Mouse (Mus musculus): Measurements from ENCODE around the gene Ptpn3. TPM values are rescaled to one million over a fixed set of nuclear protein-coding genes. Genes with fewer than 3 reads are reported as not detected.

Ptpn3 gene
- polyA plus RNA-seq, 1 experiment from 2014 or later = 2.0 TPM

GRCm38 (mm10) chr4:57168277-57168676, 133.4 kb downstream of the Ptpn3 start:
- DNase-seq (ENCODE audit: low spot score) = no peak
- no peaks in the 10 kb centered on the region for H3K9me3 ChIP-seq
- 0 out of 2 replicates have a peak, but pooled peaks cover 11% of the 10 kb centered on the region for H3K4me1 ChIP-seq
- no peaks in the 10 kb centered on the region for H3K36me3 ChIP-seq (replicated peaks)
- H3K4me3 ChIP-seq = no peak overlapping the region
- H3K27ac ChIP-seq (replicated peaks) = no peak overlapping the region
- 80% methylated on average over 1 of the region's 1 CpGs for WGBS
- no peaks in the 10 kb centered on the region for H3K27me3 ChIP-seq (replicated peaks; ENCODE audit: low read depth, poor library complexity, severe bottlenecking)

- DNase-seq (ENCODE audit: low spot score) = no peak
- no peak overlapping the region for H3K4me3 ChIP-seq
- H3K27me3 ChIP-seq (replicated peaks; ENCODE audit: low read depth, poor library complexity, severe bottlenecking) = no peaks in the 10 kb centered on the region
- H3K9me3 ChIP-seq = no peaks in the 10 kb centered on the region
- peaks cover 16% of the 10 kb centered on the region for H3K4me1 ChIP-seq
- no peaks in the 10 kb centered on the region for H3K36me3 ChIP-seq (replicated peaks)
- H3K27ac ChIP-seq (replicated peaks) = peak overlapping the region; percentile 1; the same call in 1 of the 2 replicates
- 53% methylated on average over 12 of the region's 12 CpGs for WGBS
Measured at GRCm38 (mm10) chr4:57166922-57167870, 134.4 kb downstream of the Ptpn3 start.

GRCm38 (mm10) chr4:57165654-57166053, 136.0 kb downstream of the Ptpn3 start:
- Histone ChIP-seq H3K4me3 (no peak overlapping the region), H3K27me3 (replicated peaks; ENCODE audit: low read depth, poor library complexity, severe bottlenecking) (no peaks in the 10 kb centered on the region), H3K36me3 (replicated peaks) (no peaks in the 10 kb centered on the region), H3K4me1 (peaks cover 14% of the 10 kb centered on the region), H3K27ac (replicated peaks) (no peak overlapping the region), H3K9me3 (no peaks in the 10 kb centered on the region)
- WGBS = 47% methylated on average over 3 of the region's 3 CpGs
- no peak for DNase-seq (ENCODE audit: low spot score)

GRCm38 (mm10) chr4:57164578-57165210, 136.9 kb downstream of the Ptpn3 start:
- no peak for DNase-seq (ENCODE audit: low spot score)

DNA sequence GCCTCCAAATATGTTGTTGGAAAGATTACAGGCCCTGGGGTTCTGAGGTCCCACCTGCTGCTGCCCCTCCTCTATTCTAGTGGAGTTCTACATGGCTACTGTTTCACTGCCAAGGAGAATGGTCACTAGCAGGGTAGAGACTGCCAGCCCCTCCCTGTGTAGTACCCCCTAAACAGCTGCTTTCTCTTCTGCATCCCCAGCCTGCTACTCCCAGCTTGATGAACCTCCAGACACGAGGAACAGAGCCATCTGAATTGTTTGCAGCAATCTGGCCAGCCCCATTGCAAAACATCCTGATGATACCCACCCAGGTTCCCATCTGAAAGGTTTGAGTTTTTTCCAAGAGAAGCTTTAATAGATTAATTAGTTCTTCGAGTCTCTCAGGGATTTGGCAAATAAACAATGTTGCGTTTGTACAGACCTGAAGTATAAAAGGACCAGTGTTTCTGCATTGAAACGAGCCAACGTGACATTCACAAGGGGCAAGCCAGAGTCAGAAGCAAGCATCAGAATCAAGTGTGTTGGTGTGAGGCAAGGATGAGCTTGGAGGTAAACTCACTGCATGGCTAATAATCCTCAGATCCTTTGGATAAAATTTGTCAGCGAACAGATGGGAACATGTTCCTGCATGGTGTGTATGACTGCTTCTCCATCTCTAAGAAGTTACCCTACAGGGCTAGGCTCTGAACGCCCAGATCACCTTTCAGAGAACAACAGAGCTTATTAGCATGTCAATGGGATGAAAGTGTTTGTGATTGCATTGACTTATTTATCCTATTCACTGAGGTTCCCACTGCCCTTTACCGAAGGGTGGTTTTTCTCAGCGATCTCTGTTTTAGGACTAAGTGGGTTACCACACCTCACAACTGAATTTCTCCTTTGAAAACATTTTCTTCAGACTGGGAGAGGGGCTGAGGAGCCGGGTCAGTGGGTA, 138.6 kb downstream of the Ptpn3 start:
- no peak overlapping the region for H3K4me3 ChIP-seq
- no peaks in the 10 kb centered on the region for H3K9me3 ChIP-seq
- H3K36me3 ChIP-seq (replicated peaks) = no peaks in the 10 kb centered on the region
- no peaks in the 10 kb centered on the region for H3K27me3 ChIP-seq (replicated peaks; ENCODE audit: low read depth, poor library complexity, severe bottlenecking)
- H3K4me1 ChIP-seq = peaks cover 21% of the 10 kb centered on the region
- H3K27ac ChIP-seq (replicated peaks) = no peak overlapping the region; the same call in 1 of the 2 replicates
- 34% methylated on average over 10 of the region's 10 CpGs for WGBS
- no peak for DNase-seq (ENCODE audit: low spot score)

More at GRCm38 (mm10) chr4:57164578-57165210, 136.9 kb downstream of the Ptpn3 start:
- Histone ChIP-seq H3K4me1 (peaks cover 21% of the 10 kb centered on the region), H3K27ac (replicated peaks) (no peak overlapping the region), H3K9me3 (no peaks in the 10 kb centered on the region), H3K27me3 (replicated peaks; ENCODE audit: low read depth, poor library complexity, severe bottlenecking) (no peaks in the 10 kb centered on the region), H3K4me3 (no peak overlapping the region), H3K36me3 (replicated peaks) (no peaks in the 10 kb centered on the region)
- WGBS = 87% methylated on average over 9 of the region's 9 CpGs

DNA sequence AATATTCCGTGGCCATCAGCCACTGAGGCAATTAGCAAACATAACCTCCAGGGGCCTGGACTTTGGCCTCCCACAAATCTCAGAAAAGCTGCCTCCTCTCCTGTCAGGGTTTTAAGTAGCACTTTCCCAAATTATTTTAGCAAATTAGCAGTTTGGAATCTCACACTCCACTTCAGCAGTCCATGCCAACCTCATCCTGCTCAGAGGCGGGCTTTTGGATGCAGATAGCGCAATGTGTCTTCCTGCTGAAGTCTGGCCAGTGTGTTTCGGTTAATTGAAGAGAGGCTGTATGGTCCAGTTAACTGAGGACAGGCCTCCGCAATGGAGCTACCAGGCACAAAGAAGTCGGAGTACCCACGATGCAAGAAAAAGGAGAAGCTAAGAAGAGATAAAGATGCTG, 141.1 kb downstream of the Ptpn3 start:
- Histone ChIP-seq H3K36me3 (replicated peaks) (no peaks in the 10 kb centered on the region), H3K4me1 (peaks cover 26% of the 10 kb centered on the region), H3K27ac (replicated peaks) (no peak overlapping the region), H3K4me3 (no peak overlapping the region), H3K27me3 (replicated peaks; ENCODE audit: low read depth, poor library complexity, severe bottlenecking) (no peaks in the 10 kb centered on the region), H3K9me3 (no peaks in the 10 kb centered on the region)
- 78% methylated on average over 7 of the region's 7 CpGs for whole genome bisulfite sequencing
- DNase-seq (ENCODE audit: low spot score) = no peak

DNA sequence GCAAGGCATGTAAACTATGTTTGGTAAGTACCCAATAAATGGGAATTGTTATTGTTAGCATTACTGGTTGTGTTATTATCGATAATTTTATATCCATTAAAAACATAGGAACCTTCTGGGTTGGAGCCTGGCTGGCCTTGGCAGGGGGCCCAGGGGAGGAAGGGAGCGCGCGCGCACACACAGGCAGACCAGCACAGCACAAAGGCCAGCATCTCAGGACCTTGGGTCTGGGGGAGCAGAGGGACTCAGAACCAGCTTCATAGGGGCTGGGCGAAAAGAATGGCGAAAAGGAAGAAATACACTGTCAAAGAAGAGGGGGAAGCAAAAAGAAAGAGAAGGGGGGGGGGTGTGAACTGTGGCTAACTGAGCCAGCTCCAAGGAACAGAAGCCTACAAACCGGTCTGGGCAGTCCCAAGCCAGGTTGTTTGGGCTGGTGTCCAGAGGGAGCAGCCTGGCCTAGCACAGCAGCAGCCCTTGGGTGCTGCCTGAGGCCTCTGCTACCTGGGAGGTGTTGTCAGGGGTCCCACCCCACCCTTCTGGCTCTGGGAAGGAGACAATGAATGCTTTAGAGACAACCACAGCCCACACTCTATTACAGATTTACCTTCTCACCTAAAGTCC, 145.0 kb downstream of the Ptpn3 start:
- H3K27me3 ChIP-seq (replicated peaks; ENCODE audit: low read depth, poor library complexity, severe bottlenecking) = no peaks in the 10 kb centered on the region
- 84% methylated on average over 8 of the region's 8 CpGs for WGBS
- no peak for DNase-seq (ENCODE audit: low spot score)
- peaks cover 37% of the 10 kb centered on the region for H3K4me1 ChIP-seq
- H3K36me3 ChIP-seq (replicated peaks) = no peaks in the 10 kb centered on the region
- no peaks in the 10 kb centered on the region for H3K9me3 ChIP-seq
- no peak overlapping the region for H3K4me3 ChIP-seq
- H3K27ac ChIP-seq (replicated peaks) = no peak overlapping the region

DNA sequence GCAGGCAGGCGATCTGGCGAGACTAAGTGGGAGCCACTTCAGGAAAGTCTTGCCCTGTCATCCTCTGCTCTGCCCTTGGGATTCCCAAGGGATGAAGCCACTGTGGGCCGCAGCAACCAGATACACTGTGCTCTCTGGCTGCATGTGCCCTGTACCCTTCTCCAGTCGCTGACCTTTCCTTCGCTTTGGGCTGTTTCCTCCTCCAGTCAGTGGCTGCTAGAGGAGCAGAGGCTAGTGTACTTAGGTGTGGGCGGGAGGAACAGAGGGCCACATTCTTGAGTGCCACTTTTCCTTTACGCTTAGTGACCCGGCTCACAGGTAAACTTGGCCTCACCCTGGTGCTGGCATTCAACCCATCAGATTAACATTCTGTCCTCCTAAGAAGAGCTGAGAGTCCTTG, 147.8 kb downstream of the Ptpn3 start:
- Histone ChIP-seq H3K9me3 (no peaks in the 10 kb centered on the region), H3K36me3 (replicated peaks) (no peaks in the 10 kb centered on the region), H3K27ac (replicated peaks) (peak overlapping the region; percentile 84), H3K4me3 (peak overlapping the region; percentile 35), H3K27me3 (replicated peaks; ENCODE audit: low read depth, poor library complexity, severe bottlenecking) (no peaks in the 10 kb centered on the region), H3K4me1 (peaks cover 29% of the 10 kb centered on the region)
- no peak for DNase-seq (ENCODE audit: low spot score)
- 27% methylated on average over 8 of the region's 8 CpGs for WGBS

DNA sequence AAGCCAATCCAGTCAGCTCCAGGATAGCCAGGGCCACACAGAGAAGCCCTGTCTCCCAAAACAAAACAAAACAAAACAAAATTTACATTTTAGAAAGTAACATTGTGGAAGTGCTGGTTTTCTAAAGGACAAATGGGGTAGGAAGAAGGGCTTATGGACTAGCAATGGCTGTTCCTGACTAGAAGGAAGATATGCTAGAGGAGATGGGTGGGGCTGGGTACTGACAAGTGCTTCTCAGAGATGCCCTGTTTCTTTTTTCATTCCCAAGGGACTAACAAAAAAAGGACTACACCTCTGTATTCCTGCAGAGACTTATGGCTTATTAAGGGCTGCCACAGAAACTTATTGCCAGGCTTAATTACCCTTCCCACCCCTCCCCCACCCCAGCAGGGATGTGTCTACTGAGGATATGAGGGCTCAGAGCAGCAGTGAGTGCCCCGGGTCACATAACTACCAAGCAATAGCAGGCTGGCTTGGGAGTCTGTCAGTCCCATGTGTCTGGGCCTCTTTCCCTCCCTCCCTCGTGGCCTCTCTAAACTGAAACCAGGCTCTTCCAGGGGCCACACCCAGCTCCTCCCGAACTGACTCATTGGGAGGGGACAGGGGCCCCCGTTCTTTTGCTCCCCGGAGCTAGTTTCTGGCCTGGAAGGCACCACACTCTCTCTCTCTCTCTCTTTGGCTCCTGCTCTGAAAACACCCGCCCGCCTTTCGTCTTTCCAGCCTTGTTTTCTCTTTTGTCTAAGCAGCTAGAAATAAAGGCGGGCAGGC, 148.4 kb downstream of the Ptpn3 start:
- WGBS = 6% methylated on average over 9 of the region's 9 CpGs
- Histone ChIP-seq H3K4me1 (peaks cover 31% of the 10 kb centered on the region), H3K27ac (replicated peaks) (peak overlapping the region; percentile 84), H3K9me3 (no peaks in the 10 kb centered on the region), H3K4me3 (peak overlapping the region; percentile 35), H3K27me3 (replicated peaks; ENCODE audit: low read depth, poor library complexity, severe bottlenecking) (no peaks in the 10 kb centered on the region), H3K36me3 (replicated peaks) (no peaks in the 10 kb centered on the region)
- peak; percentile 48 for DNase-seq (ENCODE audit: low spot score)

- Histone ChIP-seq H3K4me1 (peaks cover 17% of the 10 kb centered on the region), H3K9me3 (no peaks in the 10 kb centered on the region), H3K27ac (replicated peaks) (no peak overlapping the region), H3K4me3 (no peak overlapping the region), H3K27me3 (replicated peaks; ENCODE audit: low read depth, poor library complexity, severe bottlenecking) (peaks cover 22% of the 10 kb centered on the region), H3K36me3 (replicated peaks) (no peaks in the 10 kb centered on the region)
- WGBS = 65% methylated on average over 3 of the region's 3 CpGs
- DNase-seq (ENCODE audit: low spot score) = no peak
Measured at GRCm38 (mm10) chr4:57148182-57148581, 153.5 kb downstream of the Ptpn3 start.
